Mouse (Mus musculus) liver, adult 2 months (tissue): ENCODE measurements around the gene Gm10770. TPM values are rescaled to one million over a fixed set of nuclear protein-coding genes. Genes with fewer than 3 reads are reported as not detected.
"Not testable (repeated sequence)": the region's sequence is repeated elsewhere in the genome, so short reads cannot be mapped to it uniquely, and the experiment has no call there.

ENCODE experiments used
- DNase-seq: peaks from one replicate; pipeline ENCODE4 v3.0.0-alpha.2; 2011; ENCODE audit warnings: low read depth, low spot score; ENCODE audit errors: extremely low read depth
- H3K27ac ChIP-seq: fragments of 200-500 bp; replicated peaks from 2 replicates; pipeline ENCODE4 v1.5.1; 2012; ENCODE audit warnings: low read depth, mild to moderate bottlenecking, control low read depth, inconsistent platforms, low read length; ENCODE audit not compliant: insufficient read depth
- H3K27me3 ChIP-seq: fragments of 200-500 bp; 2 replicates; pipeline ENCODE4 v1.6.1; 2012; ENCODE audit warnings: mild to moderate bottlenecking, moderate library complexity, low read length, inconsistent platforms; ENCODE audit not compliant: control insufficient read depth, insufficient read depth
- H3K36me3 ChIP-seq: fragments of 200-500 bp; 2 replicates; pipeline ENCODE4 v1.6.1; 2012; ENCODE audit warnings: low read length, inconsistent platforms; ENCODE audit not compliant: control insufficient read depth, insufficient read depth
- H3K4me1 ChIP-seq: fragments of 200-500 bp; 2 replicates; pipeline ENCODE4 v1.6.1; 2011; ENCODE audit warnings: low read length; ENCODE audit not compliant: control insufficient read depth, insufficient read depth
- H3K4me3 ChIP-seq: fragments of 200-500 bp; 2 replicates; pipeline ENCODE4 v1.5.1; 2011; ENCODE audit warnings: low read depth, mild to moderate bottlenecking, control low read depth, low read length, moderate library complexity; ENCODE audit not compliant: insufficient read depth
- H3K79me2 ChIP-seq: fragments of 200-500 bp; 2 replicates; pipeline ENCODE4 v1.6.1; 2012; ENCODE audit warnings: inconsistent platforms, mild to moderate bottlenecking, low read length, moderate library complexity; ENCODE audit not compliant: control insufficient read depth, insufficient read depth
- H3K9ac ChIP-seq: fragments of 200-500 bp; 2 replicates; pipeline ENCODE4 v1.6.1; 2012; ENCODE audit warnings: low read depth, mild to moderate bottlenecking, control low read depth, inconsistent platforms, low read length
- WGBS: fragments of 180-500 bp; shearing (Covaris S2); methylation state at CpG from one replicate; pipeline ENCODE4 v1.1.7; 2018; 5-methylcytosine and 5-hydroxymethylcytosine counted together
- polyA plus RNA-seq: library from polyadenylated mRNA; depleted of rRNA; stranded (reverse); fragments of >200 nt; gene quantifications from 2 replicates; pipeline ENCODE4 v1.2.3, GENCODE M21; 2012; rRNA removed
- total RNA-seq: library from RNA; depleted of rRNA; stranded (reverse); fragments of >200 nt; gene quantifications from 2 replicates; pipeline ENCODE4 v1.2.3, GENCODE M21; 2014; rRNA removed

Gm10770 gene
- total RNA-seq (not detected in 2 replicates), polyA plus RNA-seq (not detected in 2 replicates)

DNA sequence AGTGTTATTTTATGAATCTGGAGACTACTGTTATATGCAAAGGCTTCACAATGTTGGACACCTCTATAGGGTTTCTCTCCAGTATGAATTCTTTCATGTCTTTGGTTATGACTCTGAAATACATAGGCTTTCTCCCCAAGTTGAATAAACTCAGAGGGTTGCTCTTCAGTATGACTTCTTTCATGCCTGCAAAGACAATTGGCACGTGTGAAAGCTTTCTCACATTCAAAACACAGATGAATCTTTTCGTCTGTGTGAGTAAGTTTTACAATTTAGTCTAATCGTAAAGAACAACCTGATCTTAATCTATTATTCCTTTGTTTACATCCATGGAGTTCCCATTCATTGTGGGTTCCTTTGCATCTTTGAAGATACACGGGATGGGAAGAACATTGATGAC lies at the start of gene Gm10770:
Gene Gm10770, minus strand, starts transcription at position 101 of the 400 bp plus-strand sequence.
- 68% methylated on average over 4 of the region's 4 CpGs for WGBS
- DNase-seq, H3K27ac ChIP-seq, H3K4me3 ChIP-seq, H3K36me3 ChIP-seq, H3K4me1 ChIP-seq, H3K27me3 ChIP-seq, H3K9ac ChIP-seq, H3K79me2 ChIP-seq: not testable (repeated sequence)

DNA sequence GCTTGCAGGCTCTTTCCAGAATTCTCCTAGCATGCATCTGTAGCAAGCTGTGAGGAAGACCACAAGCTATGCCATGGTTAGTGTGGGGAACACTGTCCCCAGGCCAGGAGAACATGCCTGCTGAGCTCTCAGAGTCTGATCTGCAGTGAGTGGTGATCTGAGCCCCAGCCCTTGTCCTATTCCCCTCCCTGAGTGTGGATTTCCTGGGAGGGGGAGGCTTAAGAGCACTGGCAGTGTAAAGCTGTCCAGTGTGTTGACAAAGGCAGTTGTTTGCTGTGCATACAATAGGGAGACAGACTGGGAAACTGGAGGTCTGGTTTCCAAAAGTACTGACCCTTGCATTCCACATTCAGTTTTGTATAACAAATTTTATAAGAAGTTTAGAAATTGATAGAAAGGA lies 43.8 kb upstream of the Gm10770 start:
- not testable (repeated sequence) for H3K27me3 ChIP-seq, H3K36me3 ChIP-seq, H3K79me2 ChIP-seq, H3K27ac ChIP-seq, H3K4me1 ChIP-seq, DNase-seq, H3K4me3 ChIP-seq, H3K9ac ChIP-seq

DNA sequence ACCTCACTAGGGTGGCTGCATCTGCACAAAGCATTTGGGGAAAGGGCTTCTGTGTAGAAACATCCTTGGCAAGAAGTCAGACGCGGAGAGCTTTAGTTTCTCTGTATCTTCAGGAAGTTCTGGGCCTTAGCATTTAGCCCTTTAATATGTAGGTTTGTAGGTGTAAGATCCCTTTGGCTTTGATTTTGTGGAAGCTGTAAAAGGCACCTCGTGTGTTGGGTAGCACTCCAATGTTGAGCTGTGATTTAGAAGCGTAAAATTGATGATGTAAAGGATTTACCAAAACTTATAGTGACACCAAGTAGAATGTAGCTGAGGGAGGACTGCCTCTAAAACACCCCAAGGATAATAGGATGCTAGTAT lies 38.9 kb upstream of the Gm10770 start:
- Histone ChIP-seq H3K9ac (peak overlapping the region; percentile 72; the same call in 1 of the 2 replicates), H3K4me3 (peak overlapping the region; percentile 59)
- H3K27me3 ChIP-seq, H3K36me3 ChIP-seq, H3K79me2 ChIP-seq, DNase-seq, H3K27ac ChIP-seq, H3K4me1 ChIP-seq: not testable (repeated sequence)
- 17% methylated on average over 4 of the region's 4 CpGs for WGBS

DNA sequence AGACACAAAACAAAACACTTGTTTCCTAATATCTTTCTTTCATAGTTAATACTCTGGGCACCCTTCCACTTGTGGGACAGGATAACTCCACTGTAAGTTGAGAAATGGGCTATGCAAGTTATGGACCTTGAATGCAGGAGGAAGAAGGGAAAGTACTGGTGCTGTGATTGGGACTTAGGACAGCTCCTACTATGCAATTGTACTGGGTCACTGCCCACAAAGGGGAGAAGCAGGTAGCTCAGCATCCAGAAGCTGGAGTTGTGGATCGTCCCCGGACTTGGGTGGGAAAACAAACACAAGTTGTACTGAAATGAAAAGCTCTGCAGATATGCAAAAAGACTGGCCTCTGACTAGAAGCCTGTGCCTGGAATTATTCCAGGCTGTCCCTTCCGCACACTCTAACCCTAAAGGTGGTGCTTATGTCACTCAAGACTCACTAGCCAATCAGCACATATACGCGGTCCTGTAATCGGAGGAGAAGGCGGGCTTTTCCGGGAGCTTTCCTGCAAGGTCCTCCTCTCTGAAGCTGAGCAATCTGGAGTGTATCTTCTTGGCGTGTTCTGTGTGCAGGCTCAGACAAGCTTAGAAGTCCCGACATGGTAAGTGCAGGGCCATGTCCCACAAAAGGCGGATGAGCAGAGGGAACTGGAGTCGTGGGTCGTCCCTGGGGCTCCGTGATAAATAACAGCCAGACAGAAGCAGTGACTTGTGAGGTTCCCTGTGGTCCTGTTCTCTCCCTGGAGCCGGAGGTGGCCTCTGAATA lies 38.3 kb upstream of the Gm10770 start, which contains the start of gene Zfp937:
Gene Zfp937, plus strand, starts transcription at position 474 of the 763 bp plus-strand sequence.
- H3K36me3 ChIP-seq, H3K27me3 ChIP-seq, H3K79me2 ChIP-seq, H3K4me1 ChIP-seq, H3K27ac ChIP-seq: not testable (repeated sequence)
- peak within 1 kb of the TSS; percentile 72 for H3K9ac ChIP-seq
- peak; percentile 75 for DNase-seq
- under 1% methylated on average over 15 of the region's 15 CpGs for WGBS
- peak within 1 kb of the TSS; percentile 59 for H3K4me3 ChIP-seq

DNA sequence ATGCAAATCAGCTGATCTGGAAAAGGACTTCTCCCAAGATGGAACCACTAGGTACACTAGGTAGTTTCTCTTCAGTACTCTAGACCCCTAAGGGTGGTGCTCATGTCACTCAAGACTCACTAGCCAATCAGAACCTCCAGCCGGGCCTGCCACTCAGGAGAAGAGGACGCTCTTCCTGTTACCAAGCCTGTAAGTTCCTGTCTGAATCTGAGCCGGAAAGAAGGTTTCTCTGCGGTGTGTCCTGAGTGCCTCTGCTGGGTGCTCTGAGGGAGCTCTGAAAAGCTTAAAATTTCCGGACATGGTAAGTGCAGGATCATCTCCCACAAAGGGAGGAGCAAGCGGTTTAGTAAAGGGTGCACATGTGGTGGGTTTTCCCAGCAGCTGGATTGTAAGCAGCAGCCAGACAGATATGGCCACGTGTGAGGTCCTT lies 2.1 kb upstream of the Gm10770 start, which contains the start of gene Gm14139:
Gene Gm14139, plus strand, starts transcription at position 186 of the 430 bp plus-strand sequence.
- not testable (repeated sequence) for H3K9ac ChIP-seq, H3K36me3 ChIP-seq, H3K27me3 ChIP-seq, H3K79me2 ChIP-seq, DNase-seq, H3K27ac ChIP-seq, H3K4me1 ChIP-seq, H3K4me3 ChIP-seq
- 65% methylated on average over 7 of the region's 7 CpGs for WGBS

DNA sequence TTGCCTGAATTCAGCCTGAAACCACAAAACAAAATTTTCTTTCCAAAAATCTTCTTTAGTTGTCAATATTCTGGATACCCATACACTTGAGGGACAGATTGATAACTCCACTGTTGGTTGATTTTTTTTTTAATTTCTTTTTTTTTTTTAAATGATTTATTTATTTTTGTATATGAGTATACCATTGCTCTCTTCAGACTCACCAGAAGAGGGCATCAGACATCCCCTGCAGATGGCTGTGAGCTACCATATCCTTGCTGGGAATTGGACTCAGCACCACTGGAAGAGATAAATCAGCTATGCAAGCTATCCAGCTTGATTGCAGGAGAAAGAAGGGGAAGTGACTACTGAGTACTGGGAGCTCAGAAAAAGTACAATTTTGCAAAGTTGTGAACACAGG lies 1.6 kb upstream of the Gm10770 start:
- H3K4me1 ChIP-seq, H3K4me3 ChIP-seq, H3K36me3 ChIP-seq, H3K9ac ChIP-seq, H3K27me3 ChIP-seq, H3K79me2 ChIP-seq, DNase-seq, H3K27ac ChIP-seq: not testable (repeated sequence)
